Mouse (Mus musculus): ENCODE results near the gene Gemin4. TPM values are rescaled to one million over a fixed set of nuclear protein-coding genes. Genes with fewer than 3 reads are reported as not detected.

Gene Gemin4
- polyA plus RNA-seq, 1 experiment: 3.7 TPM

GRCm38 (mm10) chr11:76201761-76202674 lies 15.4 kb downstream of the Gemin4 start:
- Histone ChIP-seq H3K27ac (ENCODE audit: insufficient read depth, low read depth, low read length) (no peak overlapping the region), H3K4me3 (ENCODE audit: low read depth, low read length) (peak overlapping the region; percentile 86), H3K27me3 (ENCODE audit: control insufficient read depth, insufficient read depth, low read length) (no peaks in the 10 kb centered on the region), H3K36me3 (ENCODE audit: control insufficient read depth, insufficient read depth, low read length) (no peaks in the 10 kb centered on the region), H3K4me1 (ENCODE audit: control insufficient read depth, insufficient read depth, insufficient read length, low read length) (peaks cover 4% of the 10 kb centered on the region)
- WGBS: under 1% methylated on average over 90 of the region's 90 CpGs
- TF ChIP-seq POLR2A (IDR thresholded peaks at IDR 0.05; ENCODE audit: low read depth, low read length) (peak; percentile 68; the same call in 1 of the 2 replicates), CTCF (IDR thresholded peaks at IDR 0.05; ENCODE audit: extremely low read depth, insufficient read length, insufficient replicate concordance, low read depth, low read length) (no peak)

- Histone ChIP-seq H3K27ac (ENCODE audit: insufficient read depth, low read depth, low read length) (peak overlapping the region; percentile 77), H3K4me3 (ENCODE audit: low read depth, low read length) (peak overlapping the region; percentile 28), H3K27me3 (ENCODE audit: control insufficient read depth, insufficient read depth, low read length) (no peaks in the 10 kb centered on the region), H3K4me1 (ENCODE audit: control insufficient read depth, insufficient read depth, insufficient read length, low read length) (peaks cover 10% of the 10 kb centered on the region), H3K36me3 (ENCODE audit: control insufficient read depth, insufficient read depth, low read length) (no peaks in the 10 kb centered on the region)
- no peak for TF ChIP-seq CTCF (IDR thresholded peaks at IDR 0.05; ENCODE audit: extremely low read depth, insufficient read length, insufficient replicate concordance, low read depth, low read length)
- TF ChIP-seq POLR2A (IDR thresholded peaks at IDR 0.05; ENCODE audit: low read depth, low read length): no peak
- WGBS: 27% methylated on average over 8 of the region's 8 CpGs
Measured at GRCm38 (mm10) chr11:76196977-76197469, 20.4 kb downstream of the Gemin4 start.

GRCm38 (mm10) chr11:76196275-76196976 lies 21.0 kb downstream of the Gemin4 start:
- H3K27ac ChIP-seq (ENCODE audit: insufficient read depth, low read depth, low read length): peak overlapping the region; percentile 77
- TF ChIP-seq POLR2A (IDR thresholded peaks at IDR 0.05; ENCODE audit: low read depth, low read length): no peak
- no peak for TF ChIP-seq CTCF (IDR thresholded peaks at IDR 0.05; ENCODE audit: extremely low read depth, insufficient read length, insufficient replicate concordance, low read depth, low read length)
- peak overlapping the region; percentile 2; the same call in 1 of the 2 replicates for H3K4me3 ChIP-seq (ENCODE audit: low read depth, low read length)
- H3K4me1 ChIP-seq (ENCODE audit: control insufficient read depth, insufficient read depth, insufficient read length, low read length): peaks cover 7% of the 10 kb centered on the region; the same call in 1 of the 2 replicates
- no peaks in the 10 kb centered on the region for H3K27me3 ChIP-seq (ENCODE audit: control insufficient read depth, insufficient read depth, low read length)
- H3K36me3 ChIP-seq (ENCODE audit: control insufficient read depth, insufficient read depth, low read length): no peaks in the 10 kb centered on the region
- 17% methylated on average over 8 of the region's 8 CpGs for WGBS

- Histone ChIP-seq H3K36me3 (ENCODE audit: control insufficient read depth, insufficient read depth, low read length) (0 out of 2 replicates have a peak, but pooled peaks cover 2% of the 10 kb centered on the region), H3K4me1 (ENCODE audit: control insufficient read depth, insufficient read depth, insufficient read length, low read length) (no peaks in the 10 kb centered on the region), H3K4me3 (ENCODE audit: low read depth, low read length) (no peak overlapping the region), H3K27ac (ENCODE audit: insufficient read depth, low read depth, low read length) (no peak overlapping the region), H3K27me3 (ENCODE audit: control insufficient read depth, insufficient read depth, low read length) (no peaks in the 10 kb centered on the region)
- WGBS: 87% methylated on average over 6 of the region's 6 CpGs
- TF ChIP-seq POLR2A (IDR thresholded peaks at IDR 0.05; ENCODE audit: low read depth, low read length) (no peak), CTCF (IDR thresholded peaks at IDR 0.05; ENCODE audit: extremely low read depth, insufficient read length, insufficient replicate concordance, low read depth, low read length) (no peak)
Measured at GRCm38 (mm10) chr11:76186908-76187307, 30.6 kb downstream of the Gemin4 start.

GRCm38 (mm10) chr11:76183745-76184144 lies 33.7 kb downstream of the Gemin4 start:
- WGBS: 90% methylated on average over 4 of the region's 4 CpGs
- Histone ChIP-seq H3K36me3 (ENCODE audit: control insufficient read depth, insufficient read depth, low read length) (0 out of 2 replicates have a peak, but pooled peaks cover 2% of the 10 kb centered on the region), H3K27ac (ENCODE audit: insufficient read depth, low read depth, low read length) (no peak overlapping the region), H3K27me3 (ENCODE audit: control insufficient read depth, insufficient read depth, low read length) (no peaks in the 10 kb centered on the region), H3K4me1 (ENCODE audit: control insufficient read depth, insufficient read depth, insufficient read length, low read length) (no peaks in the 10 kb centered on the region), H3K4me3 (ENCODE audit: low read depth, low read length) (no peak overlapping the region)
- no peak for TF ChIP-seq CTCF (IDR thresholded peaks at IDR 0.05; ENCODE audit: extremely low read depth, insufficient read length, insufficient replicate concordance, low read depth, low read length)
- no peak for TF ChIP-seq POLR2A (IDR thresholded peaks at IDR 0.05; ENCODE audit: low read depth, low read length)

- H3K36me3 ChIP-seq (ENCODE audit: control insufficient read depth, insufficient read depth, low read length): 0 out of 2 replicates have a peak, but pooled peaks cover 6% of the 10 kb centered on the region
- TF ChIP-seq POLR2A (IDR thresholded peaks at IDR 0.05; ENCODE audit: low read depth, low read length): no peak
- TF ChIP-seq CTCF (IDR thresholded peaks at IDR 0.05; ENCODE audit: extremely low read depth, insufficient read length, insufficient replicate concordance, low read depth, low read length): no peak
- no peak overlapping the region for H3K27ac ChIP-seq (ENCODE audit: insufficient read depth, low read depth, low read length)
- H3K4me3 ChIP-seq (ENCODE audit: low read depth, low read length): peak overlapping the region; percentile 77
- no peaks in the 10 kb centered on the region for H3K27me3 ChIP-seq (ENCODE audit: control insufficient read depth, insufficient read depth, low read length)
- WGBS: 10% methylated on average over 7 of the region's 7 CpGs
- H3K4me1 ChIP-seq (ENCODE audit: control insufficient read depth, insufficient read depth, insufficient read length, low read length): 0 out of 2 replicates have a peak, but pooled peaks cover 2% of the 10 kb centered on the region
Measured at GRCm38 (mm10) chr11:76180146-76180540, 37.3 kb downstream of the Gemin4 start.
